Mouse (Mus musculus) telencephalon, adult 2 months (tissue): ENCODE measurements around the gene D630045J12Rik.

Source experiments
- DNase-seq: peaks from one replicate; pipeline ENCODE4 v3.0.0-alpha.2; 2011; ENCODE audit warnings: low read depth, low spot score

The D630045J12Rik gene

DNA sequence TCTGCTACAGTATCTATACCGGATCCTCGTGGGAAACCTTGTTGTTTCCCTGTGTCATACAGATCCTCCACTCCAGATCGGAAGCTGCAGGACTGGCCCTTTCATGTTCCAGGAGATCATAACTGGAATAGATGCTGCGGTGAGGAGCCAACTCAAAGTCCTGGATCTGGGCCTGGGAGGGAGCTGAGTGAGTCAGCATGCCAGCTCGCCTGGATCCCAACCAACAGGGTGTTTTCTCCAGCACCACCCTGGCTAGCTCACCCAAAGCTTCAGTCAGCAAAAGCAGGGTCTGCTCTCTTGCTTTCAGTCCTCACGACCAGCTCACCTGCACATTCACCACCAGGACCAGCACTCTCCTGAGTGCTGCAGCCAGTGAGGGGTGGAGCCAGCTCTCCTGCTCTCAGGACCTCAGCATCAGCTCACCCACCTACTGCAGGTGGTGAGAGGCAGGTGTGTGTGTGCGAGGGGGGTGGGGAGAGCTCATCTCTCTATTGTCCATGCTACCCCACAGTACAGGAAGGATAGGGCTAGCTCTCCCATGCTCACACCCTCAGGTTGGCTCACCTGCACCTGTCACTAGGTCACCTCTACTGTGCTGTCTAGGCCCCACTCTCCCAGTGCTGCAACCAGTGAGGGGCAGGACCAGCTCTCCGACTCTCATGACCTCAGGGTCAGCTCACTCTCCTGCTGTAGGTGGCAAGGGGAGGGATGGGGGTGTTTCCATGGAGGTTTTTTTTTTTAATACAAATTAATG lies 118.8 kb downstream of the D630045J12Rik start:
- DNase-seq: peak; percentile 62

DNA sequence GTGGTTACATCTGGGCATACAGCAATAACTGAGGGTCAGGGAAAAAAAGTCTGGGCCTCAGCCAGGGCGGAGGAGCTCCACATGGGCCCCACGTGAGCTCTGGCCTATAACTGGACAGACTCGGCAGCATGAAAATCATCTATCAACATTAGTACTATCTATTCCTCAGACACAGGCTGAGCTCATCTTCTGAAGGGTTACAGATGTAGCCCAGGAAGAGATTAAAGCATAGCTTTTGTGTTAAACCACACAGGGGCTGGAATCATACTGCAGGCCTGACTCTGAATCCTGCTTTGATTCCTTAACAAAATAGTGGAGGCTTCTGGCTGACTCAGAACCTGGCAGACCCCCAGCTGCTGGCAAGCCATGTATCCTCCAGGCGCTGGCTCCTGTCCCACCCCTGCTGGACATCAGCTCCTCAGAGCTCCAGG lies 122.0 kb downstream of the D630045J12Rik start:
- DNase-seq: no peak

DNA sequence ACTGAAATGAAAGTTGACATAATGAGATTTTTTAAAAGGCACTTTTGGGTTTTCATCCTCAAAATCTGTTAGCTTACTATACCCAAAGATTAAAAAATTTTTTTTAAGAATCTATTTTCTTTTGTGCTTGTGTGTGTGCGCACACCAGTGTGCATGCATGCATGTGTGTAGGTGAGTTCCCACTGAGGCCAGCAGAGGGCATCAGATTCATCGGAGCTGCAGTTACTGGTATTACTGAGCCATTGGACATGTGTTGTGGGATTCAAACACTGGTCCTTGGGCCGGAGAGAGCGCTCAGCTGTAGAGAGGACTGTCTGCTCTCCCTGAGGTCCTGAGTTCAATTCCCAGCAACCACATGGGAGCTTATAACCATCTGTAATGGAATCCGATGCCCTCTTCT lies 123.9 kb downstream of the D630045J12Rik start:
- DNase-seq: no peak

DNA sequence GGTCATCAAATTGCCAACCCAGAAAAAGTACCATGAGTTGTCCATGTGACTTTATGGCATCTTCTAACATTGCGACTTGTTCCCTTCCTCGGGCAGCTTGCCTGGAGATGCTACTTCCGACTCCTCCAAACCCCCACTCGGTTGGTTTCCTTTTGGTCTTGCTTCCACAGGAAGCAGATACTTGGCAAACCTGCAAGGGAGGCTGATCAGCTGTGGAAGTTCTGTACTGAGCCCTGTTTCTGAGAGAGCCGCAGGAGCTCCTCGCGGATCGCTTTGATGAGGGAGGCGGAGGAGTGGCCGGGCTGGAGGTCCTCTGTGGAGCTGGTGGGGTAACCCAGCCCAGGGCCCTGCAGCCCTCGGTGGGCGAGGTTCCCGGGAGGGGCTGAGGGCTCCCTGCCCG lies 125.7 kb downstream of the D630045J12Rik start:
- DNase-seq: no peak

DNA sequence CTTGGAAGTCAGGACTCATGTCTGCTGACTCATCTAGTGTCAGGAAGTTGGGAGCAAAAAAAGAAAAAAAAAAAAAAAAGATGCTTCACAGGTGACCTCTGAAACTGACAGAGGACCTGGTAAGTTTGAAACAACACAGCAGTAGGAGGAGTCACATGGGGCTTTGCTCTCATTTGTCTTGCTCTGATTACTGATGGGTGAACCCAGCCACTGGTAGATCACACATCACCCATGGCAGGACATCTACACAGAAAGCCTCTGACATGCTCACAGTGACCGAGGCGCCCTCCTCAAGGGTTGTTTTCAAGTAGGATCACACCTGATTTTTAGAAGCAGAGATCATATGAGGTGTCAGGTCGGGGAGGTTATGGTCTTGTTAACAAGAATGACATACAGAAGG lies 128.3 kb downstream of the D630045J12Rik start:
- DNase-seq: no peak

DNA sequence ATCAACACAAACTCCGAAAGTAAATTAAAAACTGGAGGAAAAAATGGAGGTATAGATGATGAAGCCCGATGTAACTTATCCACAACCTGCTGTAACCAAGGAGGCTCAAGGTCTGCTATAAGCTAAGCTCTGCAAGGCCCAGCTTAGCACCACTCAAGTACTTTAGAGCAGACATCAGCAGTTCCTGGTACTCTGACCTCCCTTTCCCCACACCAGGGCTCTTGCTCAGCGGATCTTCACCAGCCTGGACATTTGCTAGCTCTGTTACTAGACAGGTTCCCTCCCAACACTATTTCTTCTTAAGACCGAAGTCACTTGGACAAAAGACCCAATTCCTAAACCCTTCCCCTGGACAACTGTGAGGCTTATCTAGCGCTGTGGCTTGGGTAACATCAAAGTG lies 128.9 kb downstream of the D630045J12Rik start:
- DNase-seq: no peak

DNA sequence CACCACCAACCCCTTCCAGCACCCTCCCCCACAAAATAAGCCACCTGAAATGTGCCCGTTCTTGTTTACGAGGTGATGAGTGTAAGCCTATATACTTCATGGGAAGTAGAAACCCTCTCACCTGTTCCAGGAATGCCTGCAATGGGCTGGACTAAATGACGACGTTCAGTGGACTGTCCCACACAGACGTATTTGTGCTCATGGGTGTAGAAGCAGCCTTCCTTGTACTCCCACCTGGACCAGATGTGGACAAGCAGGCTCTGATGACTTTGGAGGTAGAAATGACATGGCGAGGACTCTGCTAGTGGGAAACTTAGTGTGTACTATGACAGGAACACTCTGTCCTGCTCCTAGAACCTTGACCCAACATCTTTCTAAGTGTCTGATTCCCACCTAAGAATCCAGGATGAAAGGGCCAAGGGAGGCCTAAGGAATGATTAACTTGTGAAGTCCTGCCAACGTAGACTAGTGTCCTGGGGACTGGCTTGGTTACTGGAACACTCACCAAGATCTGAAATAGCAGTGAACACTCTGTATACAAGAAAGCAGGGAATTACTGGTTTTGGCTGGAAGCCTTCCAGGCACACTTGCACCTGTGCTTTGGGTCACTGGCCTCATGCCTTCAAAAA lies 129.5 kb downstream of the D630045J12Rik start, which contains the start of gene Atp6v0a4:
TSS of gene Atp6v0a4 (minus strand) at position 380 of the 629 bp plus-strand sequence.
- no peak for DNase-seq

DNA sequence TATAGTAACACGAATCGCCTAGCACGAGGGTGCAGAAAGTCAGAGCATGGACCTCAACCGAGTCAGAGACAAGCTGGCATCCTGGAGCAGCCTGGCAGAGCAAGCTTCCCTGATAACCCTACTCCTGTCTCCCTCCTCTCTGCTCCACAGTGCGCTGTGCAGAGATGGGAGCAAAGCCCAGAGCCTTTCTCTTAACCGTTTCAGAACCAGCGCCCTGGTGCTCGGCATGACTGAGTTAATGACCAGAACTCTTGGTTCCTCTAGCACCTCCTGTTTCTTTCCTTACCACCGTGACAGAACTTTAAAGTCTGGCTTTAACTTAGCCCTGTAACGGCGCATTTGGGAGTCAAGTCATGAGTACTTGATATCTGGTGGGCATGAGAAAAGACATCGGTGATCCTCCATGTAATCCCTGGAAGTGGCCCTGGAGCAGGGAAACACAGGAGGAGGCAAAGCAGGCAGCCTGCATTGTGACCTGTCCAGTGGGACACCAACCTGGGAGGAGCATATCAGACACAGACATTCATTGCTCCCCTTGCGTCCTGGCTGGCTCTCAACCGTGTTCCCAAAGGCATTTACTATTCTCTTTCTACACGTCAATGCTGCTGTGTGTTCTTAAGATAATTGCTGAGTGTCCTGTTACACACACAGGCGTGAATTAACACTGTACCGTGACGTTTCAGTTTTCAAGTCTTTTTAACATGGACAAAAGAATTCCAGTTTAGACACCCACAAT lies 130.2 kb downstream of the D630045J12Rik start:
- no peak for DNase-seq

DNA sequence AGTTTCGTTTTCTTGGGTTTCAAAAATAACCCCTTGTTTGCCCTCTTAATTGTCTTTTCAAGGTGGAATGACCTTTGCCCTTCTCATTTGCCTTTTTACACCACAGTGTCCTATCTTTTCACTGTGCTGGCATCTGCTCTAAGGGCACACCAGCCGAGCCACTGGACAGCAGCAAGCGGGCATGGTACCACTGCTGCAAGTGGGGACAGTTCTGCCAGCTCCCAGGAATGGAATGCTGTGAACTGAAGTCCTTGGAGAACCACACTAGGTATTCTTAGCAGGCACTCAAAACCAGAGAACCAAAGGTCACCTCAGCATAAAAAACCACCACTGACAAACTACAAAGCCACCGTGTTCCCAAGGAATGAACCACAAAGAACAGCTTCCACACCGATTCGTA lies 131.0 kb downstream of the D630045J12Rik start:
- DNase-seq: no peak

DNA sequence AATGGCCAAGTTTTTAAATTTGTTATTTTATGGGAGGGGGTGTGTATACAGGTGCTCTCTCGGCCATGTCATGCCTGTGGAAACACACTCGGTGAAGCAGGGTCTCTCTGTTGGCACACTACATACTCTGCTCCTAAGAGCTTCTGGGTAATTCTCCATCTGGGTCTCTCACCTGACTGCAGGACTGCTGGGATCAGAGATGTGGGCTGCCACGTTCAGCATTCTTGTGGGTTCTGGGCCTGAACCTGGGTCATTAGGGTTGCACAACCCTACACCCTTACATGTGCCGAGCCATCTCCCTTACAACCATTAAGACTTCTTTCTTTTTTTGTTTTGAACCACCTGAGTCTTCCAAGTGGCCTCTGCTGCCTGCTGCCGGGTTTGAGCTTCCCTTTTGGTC lies 132.0 kb downstream of the D630045J12Rik start:
- no peak for DNase-seq

DNA sequence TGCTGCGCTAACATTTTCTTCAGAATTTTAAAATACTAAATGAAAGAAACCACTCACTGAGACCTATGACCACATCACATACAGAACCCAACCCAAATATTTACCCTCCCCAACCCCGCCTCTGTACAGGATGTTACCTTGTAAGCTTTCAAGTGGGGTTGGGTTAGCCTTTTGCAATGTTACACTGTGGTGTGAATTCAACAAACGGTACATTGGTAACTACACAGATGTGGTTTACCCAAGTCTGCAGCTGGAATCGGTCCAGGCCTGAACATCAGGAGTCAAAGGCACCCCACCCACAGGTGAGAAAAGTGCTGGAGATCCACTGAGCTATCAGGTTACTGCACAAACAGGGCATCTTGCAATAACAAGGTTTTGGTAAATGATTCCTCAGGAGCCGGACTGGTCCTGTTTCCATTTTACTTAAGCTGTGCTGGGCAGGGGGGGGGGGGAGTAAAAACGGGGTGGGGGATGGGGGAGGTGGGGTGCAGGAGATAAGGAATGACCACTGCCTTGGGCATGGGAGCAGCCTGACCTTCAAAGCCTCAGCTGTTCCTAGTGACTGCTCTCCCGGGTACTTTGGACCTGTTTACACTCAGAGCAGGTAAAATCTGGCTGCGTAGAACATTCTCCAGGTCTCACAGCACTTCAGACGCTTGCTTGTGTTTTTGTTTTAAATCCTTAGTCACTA lies 133.0 kb downstream of the D630045J12Rik start:
- DNase-seq: no peak

DNA sequence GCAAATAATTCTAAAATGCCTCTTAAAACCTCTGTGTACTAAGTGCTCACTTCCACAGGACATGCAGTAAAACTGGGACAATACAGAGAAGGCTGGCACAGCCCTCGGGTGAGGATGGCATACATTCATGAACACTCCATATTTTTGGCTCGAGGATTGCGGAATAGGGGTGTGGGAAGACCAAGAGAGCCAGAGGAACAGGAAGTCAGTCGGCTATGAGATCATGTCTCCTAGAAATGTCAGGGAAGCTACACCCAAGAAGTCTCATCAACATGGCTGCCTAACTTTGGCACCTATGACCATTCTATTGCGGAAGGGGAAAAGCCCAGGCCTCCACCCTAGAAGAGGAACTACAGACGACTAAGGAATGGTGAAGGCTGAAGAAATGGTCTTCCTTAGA lies 135.5 kb downstream of the D630045J12Rik start:
- no peak for DNase-seq

DNA sequence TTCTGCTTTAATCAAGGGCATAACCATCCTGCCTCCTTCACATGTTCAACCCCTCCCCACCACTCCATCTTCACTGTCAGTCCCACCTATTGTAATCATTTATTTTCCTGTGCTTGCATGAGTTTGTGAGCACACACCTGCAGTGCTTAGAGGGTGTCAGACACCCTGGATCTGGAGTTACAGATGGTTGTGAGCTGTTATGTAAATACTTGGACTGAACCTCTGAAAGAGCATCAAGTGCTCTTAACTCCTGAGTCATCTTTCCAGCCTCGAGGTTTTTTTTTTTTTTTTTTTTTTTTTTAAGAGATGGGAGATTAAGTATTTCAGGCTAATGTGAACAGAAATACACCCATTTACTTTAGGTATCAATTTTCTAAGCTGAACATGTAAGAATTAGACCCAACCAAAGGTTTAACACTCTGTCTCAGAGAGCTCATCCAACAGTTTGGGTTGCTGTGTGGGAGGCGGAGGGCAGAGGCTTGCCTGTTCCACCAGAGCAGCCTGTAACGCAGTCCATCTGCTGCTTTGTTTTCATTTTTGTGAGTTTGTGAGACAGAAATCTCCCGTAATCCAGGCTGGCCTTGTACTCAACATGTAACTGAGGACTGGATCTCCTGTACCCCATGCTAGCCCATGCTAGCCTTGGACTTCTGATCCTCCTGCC lies 137.6 kb downstream of the D630045J12Rik start:
- peak; percentile 50 for DNase-seq

DNA sequence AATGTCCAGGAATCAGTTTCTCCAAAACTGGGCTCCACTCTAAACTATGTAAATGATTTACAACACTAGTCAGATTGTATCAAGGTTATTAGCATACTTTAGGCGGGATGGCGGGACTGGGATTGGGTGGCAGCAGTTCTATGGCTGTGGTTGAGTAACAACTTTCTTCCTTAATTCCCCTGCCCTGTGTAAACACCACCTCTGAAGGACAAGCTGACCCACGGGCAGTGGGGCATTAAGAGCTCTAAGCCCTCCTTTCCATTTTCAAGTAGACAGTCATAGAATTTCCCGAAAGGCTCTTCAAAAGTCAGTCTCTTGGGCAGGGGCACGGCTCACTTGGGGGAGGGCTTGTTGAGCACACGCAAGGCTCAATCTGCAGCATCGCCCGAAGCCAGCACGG lies 142.9 kb downstream of the D630045J12Rik start:
- no peak for DNase-seq

DNA sequence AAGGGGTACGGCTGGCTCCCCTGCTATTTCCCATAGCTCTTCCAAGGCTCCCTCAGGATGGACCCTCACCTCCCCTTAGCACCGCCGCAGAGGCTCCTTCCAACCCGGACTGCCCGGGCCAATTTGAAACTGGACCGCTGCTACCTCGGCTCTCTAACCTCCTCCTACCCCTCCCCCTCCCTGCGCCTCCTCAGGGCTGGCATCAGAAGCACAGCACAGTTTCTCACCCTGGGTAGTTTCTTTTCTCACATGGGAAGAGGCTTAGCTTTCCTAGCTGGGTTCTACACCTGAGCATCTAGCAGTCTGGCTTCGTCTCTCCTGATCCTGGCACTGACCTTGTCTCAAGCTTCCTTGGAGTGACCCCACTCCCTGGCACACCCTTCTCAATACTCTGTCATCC lies 143.9 kb downstream of the D630045J12Rik start:
- DNase-seq: no peak

DNA sequence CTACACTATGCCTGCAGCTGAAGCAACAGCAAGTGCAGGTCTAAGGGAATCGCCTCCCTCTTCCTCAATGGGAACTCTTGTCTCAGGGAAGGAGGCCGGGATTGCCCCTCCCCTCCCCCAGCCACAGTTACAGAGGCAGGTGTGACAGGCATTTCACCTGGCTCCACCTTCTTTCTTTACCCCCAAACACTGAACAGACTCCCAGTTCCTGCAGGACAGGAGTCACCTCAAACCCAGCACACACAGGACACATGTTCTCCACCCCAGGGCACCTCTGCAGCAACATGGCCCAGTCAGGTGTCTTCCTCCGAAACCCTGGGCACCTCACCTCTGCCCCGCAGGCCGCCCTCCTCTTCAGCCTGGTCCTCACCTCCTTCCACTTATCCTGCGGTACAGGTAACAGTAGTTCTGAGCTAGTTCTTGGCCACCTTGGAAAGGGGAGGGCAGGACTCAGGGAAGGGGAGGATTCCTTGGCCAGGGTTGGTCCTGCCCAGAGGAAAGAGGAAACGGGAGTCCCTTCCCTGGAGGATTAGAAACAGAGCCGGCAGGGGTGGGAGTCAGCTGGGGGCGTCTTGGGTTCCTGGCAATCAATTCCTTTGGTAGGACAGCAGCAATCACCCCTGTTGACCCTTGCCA lies 144.5 kb downstream of the D630045J12Rik start, which contains the start of gene Tmem213:
TSS of gene Tmem213 (plus strand) at position 96 of the 636 bp plus-strand sequence.
- no peak for DNase-seq

DNA sequence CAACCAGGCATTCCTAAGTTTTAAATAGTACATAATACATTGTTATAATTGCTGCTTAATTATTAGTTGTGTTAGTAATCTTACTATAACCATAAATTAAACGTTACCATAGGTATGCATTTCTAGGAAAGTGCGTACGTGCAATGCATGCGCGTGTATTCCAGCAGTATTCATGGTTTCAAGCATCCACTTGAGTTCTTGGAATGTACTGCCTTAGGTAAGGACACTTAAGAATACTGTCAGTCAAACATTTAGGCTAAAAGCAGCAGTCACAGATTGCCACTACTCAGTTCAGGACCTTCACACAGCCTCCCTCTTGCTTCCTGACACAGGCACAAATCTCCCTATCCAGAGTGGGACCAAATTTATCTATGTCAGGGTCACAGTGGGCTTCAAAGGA lies 145.4 kb downstream of the D630045J12Rik start:
- DNase-seq: no peak

DNA sequence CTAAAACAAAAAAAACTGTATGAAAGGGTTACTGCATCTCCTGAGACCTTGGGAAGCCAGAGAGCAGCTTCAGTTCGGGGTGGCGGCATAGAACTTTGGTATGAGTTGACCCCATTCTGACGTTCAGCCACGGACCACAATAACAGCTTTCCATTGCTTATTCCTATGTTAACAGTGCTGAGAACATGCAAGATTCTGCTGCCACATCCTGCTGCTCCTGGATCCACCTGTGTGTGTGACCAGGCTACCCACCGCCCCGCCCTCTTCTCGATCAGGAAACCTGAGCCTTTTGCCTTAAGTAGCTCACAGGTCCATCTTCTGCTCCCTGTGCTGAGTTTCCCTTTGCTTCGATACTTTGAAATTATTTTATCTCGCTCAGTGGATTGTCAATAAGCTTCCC lies 147.9 kb downstream of the D630045J12Rik start:
- no peak for DNase-seq

DNA sequence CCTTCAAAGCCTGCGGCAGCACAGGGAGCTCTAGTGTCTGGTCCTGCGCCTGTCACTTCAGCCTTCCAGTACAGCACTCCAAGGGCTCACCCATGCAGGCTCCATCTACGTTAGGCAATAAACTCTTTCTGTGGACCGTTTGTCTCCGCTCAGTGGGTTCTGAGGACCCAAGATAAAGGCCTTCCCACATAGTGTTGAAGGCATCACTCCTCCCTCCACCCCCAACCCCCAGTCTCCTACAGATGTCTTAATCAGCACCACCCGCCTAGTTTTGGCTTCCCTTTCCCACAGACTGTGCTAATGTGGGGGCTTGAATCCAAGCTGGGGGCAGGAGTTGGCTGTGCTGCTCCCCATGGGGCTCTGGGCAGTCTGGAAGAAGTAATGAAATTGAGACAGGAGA lies 150.0 kb downstream of the D630045J12Rik start:
- no peak for DNase-seq

DNA sequence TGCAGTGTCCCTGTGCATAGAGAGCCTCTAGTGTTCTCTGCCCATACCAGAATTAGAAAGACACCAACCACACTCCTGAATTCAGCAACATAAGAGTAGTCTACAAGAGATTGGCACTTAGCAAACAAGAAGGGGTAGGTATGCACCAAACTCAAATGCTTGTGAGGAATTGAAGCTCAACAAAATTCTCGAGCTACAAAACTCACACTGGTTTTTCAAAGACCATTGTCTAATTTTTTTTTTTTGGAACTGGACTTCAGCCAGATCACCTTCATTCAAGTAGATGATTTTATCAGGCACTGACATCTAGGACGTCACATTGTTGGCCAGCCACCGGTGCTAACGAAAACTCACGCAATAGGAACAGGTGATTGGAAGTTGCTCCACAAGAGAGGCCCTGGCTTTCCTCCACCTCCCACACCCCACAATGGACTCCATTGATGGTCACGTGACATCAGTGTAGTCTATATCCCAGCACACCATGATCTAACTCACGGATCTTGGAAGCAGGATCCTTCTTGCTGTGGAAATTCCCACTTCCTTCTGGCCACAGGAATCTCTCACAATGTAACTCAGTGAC lies 151.5 kb downstream of the D630045J12Rik start:
- no peak for DNase-seq
